Comparison of ENCODE assay signal across 7 mouse cellular contexts in genomic region chr19:55745192-55745578, GRCm38 (mm10). TPM values are rescaled to one million over a fixed set of nuclear protein-coding genes. Genes with fewer than 3 reads are reported as not detected.
A peak's percentile ranks its signal among the peaks of the same experiment; 100 is the strongest.
DNase-seq lines count a peak whose midpoint lies in the region; ATAC-seq and TF ChIP-seq lines count a peak whose summit lies in the region.

No protein-coding gene starts in this region.

- peak overlapping the region; percentile 76 for H3K4me2 ChIP-seq in hindbrain, embryonic 11.5 days (replicated peaks; ENCODE audit: low read depth, low read length)
- H3K4me2 ChIP-seq in midbrain, embryonic 11.5 days, result peak overlapping the region; percentile 75

- no peak for ATAC-seq in hindbrain, embryonic 11.5 days (ENCODE audit: low FRiP score)
- no peak for ATAC-seq in midbrain, embryonic 11.5 days (ENCODE audit: low FRiP score)

- peak overlapping the region; percentile 99 for H3K9ac ChIP-seq in ES-Bruce4 (ENCODE audit: low read depth, poor library complexity, severe bottlenecking)
- H3K9ac ChIP-seq in hindbrain, embryonic 11.5 days (ENCODE audit: low read depth, low read length), result peak overlapping the region; percentile 93; the same call in 1 of the 2 replicates
- peak overlapping the region; percentile 96 for H3K9ac ChIP-seq in midbrain, embryonic 11.5 days (ENCODE audit: low read length)

- H3K27me3 ChIP-seq in ES-Bruce4 (ENCODE audit: control insufficient read depth, insufficient read depth, low read length, poor library complexity, severe bottlenecking), result no peaks in the 10 kb centered on the region
- H3K27me3 ChIP-seq in hindbrain, embryonic 11.5 days (ENCODE audit: control insufficient read depth, insufficient read depth, low read length), result no peaks in the 10 kb centered on the region
- no peaks in the 10 kb centered on the region for H3K27me3 ChIP-seq in midbrain, embryonic 11.5 days (ENCODE audit: control insufficient read depth, insufficient read depth, low read length)

- no peaks in the 10 kb centered on the region; the same call in 1 of the 2 replicates for H3K9me3 ChIP-seq in ES-Bruce4 (replicated peaks; ENCODE audit: control insufficient read depth, insufficient read depth, low read length, poor library complexity, severe bottlenecking)
- H3K9me3 ChIP-seq in hindbrain, embryonic 11.5 days (ENCODE audit: control insufficient read depth, low read length), result no peaks in the 10 kb centered on the region
- no peaks in the 10 kb centered on the region for H3K9me3 ChIP-seq in midbrain, embryonic 11.5 days (ENCODE audit: control insufficient read depth, low read length)

- WGBS in hindbrain, embryonic 11.5 days, result 5% methylated on average over 9 of the region's 9 CpGs
- 6% methylated on average over 9 of the region's 9 CpGs for WGBS in midbrain, embryonic 11.5 days

- TF ChIP-seq CTCF in ES-Bruce4 (IDR thresholded peaks at IDR 0.05; ENCODE audit: low read depth, low read length), result no peak
- no peak for TF ChIP-seq CTCF in brain, embryonic 14.5 days (IDR thresholded peaks at IDR 0.05; ENCODE audit: borderline replicate concordance, extremely low read depth, insufficient read depth, insufficient read length)

- DNase-seq in brain, embryonic 14.5 days (ENCODE audit: low read depth), result peak; percentile 58
- DNase-seq in hindbrain, embryonic 11.5 days (ENCODE audit: low spot score), result peak; percentile 53
- peak; percentile 95 for DNase-seq in midbrain, embryonic 11.5 days (ENCODE audit: low spot score, missing footprints)
- DNase-seq in B cell, adult 2 months, result no peak
- no peak for DNase-seq in layer of hippocampus, adult 18-20 months (ENCODE audit: low spot score in 2 of 2)
- no peak for DNase-seq in left cerebral cortex, adult 9 months (ENCODE audit: low spot score in 2 of 2)

- TF ChIP-seq EP300 in ES-Bruce4 (IDR thresholded peaks at IDR 0.05; ENCODE audit: insufficient read depth, low read depth, low read length), result no peak

- H3K4me1 ChIP-seq in ES-Bruce4 (ENCODE audit: control insufficient read depth, insufficient read depth, low read length), result peaks cover 6% of the 10 kb centered on the region
- peaks cover 23% of the 10 kb centered on the region for H3K4me1 ChIP-seq in hindbrain, embryonic 11.5 days (replicated peaks; ENCODE audit: control insufficient read depth, insufficient read depth, low read length)
- H3K4me1 ChIP-seq in midbrain, embryonic 11.5 days (ENCODE audit: control insufficient read depth, insufficient read depth, low read length), result peaks cover 52% of the 10 kb centered on the region

- no peaks in the 10 kb centered on the region; the same call in 1 of the 2 replicates for H3K36me3 ChIP-seq in ES-Bruce4 (ENCODE audit: control insufficient read depth, insufficient read depth, low read length, poor library complexity, severe bottlenecking)
- H3K36me3 ChIP-seq in hindbrain, embryonic 11.5 days (ENCODE audit: control insufficient read depth, insufficient read depth, low read length), result no peaks in the 10 kb centered on the region
- no peaks in the 10 kb centered on the region for H3K36me3 ChIP-seq in midbrain, embryonic 11.5 days (ENCODE audit: control insufficient read depth, insufficient read depth, low read length)

- TF ChIP-seq POLR2A in ES-Bruce4 (IDR thresholded peaks at IDR 0.05; ENCODE audit: insufficient read depth, low read length), result no peak
- TF ChIP-seq POLR2A in brain, embryonic 14.5 days (IDR thresholded peaks at IDR 0.05; ENCODE audit: borderline replicate concordance, extremely low read depth, insufficient read depth, insufficient read length, poor library complexity, severe bottlenecking), result no peak

- no peak overlapping the region for H3K4me3 ChIP-seq in ES-Bruce4 (ENCODE audit: low read depth, low read length)
- peak overlapping the region; percentile 81 for H3K4me3 ChIP-seq in hindbrain, embryonic 11.5 days (ENCODE audit: low read depth, low read length)
- peak overlapping the region; percentile 97 for H3K4me3 ChIP-seq in midbrain, embryonic 11.5 days (ENCODE audit: low read depth, low read length)

- no peak overlapping the region for H3K27ac ChIP-seq in ES-Bruce4 (ENCODE audit: insufficient read depth, low read length)
- H3K27ac ChIP-seq in hindbrain, embryonic 11.5 days (ENCODE audit: low read depth, low read length), result no peak overlapping the region
- H3K27ac ChIP-seq in midbrain, embryonic 11.5 days (ENCODE audit: low read depth, low read length), result peak overlapping the region; percentile 99

RNA-seq across cellular contexts. Expression of gene Tcf7l2, which starts 3.6 kb away (rescaled TPM):
- 23.8 and 29.0 TPM in 2 replicates for polyA plus RNA-seq in ES-Bruce4 (2011; ENCODE audit: insufficient read depth, insufficient read length, low read depth, missing spikeins)
- 222 and 296 TPM in 2 replicates for polyA plus RNA-seq in brain, embryonic 14.5 days (2012; rRNA removed)
- 57.9 and 76.9 TPM in 2 replicates for polyA plus RNA-seq in hindbrain, embryonic 11.5 days (2014; fragmentation: Nextera tagmentation; extraction: Ambion mirVana)
- 379 and 401 TPM in 2 replicates for polyA plus RNA-seq in midbrain, embryonic 11.5 days (2014; fragmentation: Nextera tagmentation; extraction: Ambion mirVana)
- 10 to 100 TPM; 10.5 to 13.1 TPM for total RNA-seq in layer of hippocampus, adult 18-20 months (2021)

Comparison
In these comparisons a context has a peak if more than half of its experiments do, and no peak if none do; other contexts are left out.
1. DNase-seq: peak in brain, embryonic 14.5 days (single experiment), hindbrain, embryonic 11.5 days (single experiment) and midbrain, embryonic 11.5 days (single experiment); none in B cell, adult 2 months (0 of 2), layer of hippocampus, adult 18-20 months (0 of 2) and left cerebral cortex, adult 9 months (0 of 2).
2. Peak in every context shown above with its lines, with median percentiles within 50 percentile points of each other: H3K9ac ChIP-seq.